Mouse (Mus musculus): ENCODE data around the gene Pithd1. TPM values are rescaled to one million over a fixed set of nuclear protein-coding genes. Genes with fewer than 3 reads are reported as not detected.

Gene Pithd1
- polyA plus RNA-seq, 1 experiment from 2014 or later = 56.7 TPM

DNA sequence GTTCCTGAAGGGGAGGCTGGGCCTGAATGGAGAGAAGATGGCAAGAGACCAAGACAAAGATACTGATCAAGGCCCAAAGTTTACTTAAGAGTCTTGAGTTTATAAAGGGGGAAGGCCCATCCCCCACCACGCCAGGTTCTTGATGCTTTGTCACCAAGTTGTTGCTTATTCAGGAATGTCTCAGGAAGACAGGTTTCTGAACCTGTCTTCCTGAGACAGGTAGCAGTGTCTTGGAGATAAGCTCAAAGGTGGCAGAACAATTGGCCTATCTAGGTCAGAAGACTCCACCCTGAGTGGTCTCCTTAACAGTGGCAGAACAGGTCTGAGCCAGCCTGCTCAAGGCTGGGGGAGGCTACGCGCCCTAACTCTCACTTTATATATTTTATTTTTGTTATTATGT is 60.2 kb downstream of the Pithd1 start:
- ATAC-seq (ENCODE audit: insufficient number of reproducible peaks, low FRiP score, low TSS enrichment, low read depth) = no peak
- H3K27me3 ChIP-seq = no peaks in the 10 kb centered on the region
- H3K4me1 ChIP-seq = peaks cover 5% of the 10 kb centered on the region
- no peak overlapping the region for H3K4me3 ChIP-seq (replicated peaks)
- 87% methylated on average over 3 of the region's 3 CpGs for WGBS
- H3K27ac ChIP-seq (replicated peaks) = no peak overlapping the region
- H3K9ac ChIP-seq = no peak overlapping the region
- no peaks in the 10 kb centered on the region for H3K9me3 ChIP-seq (replicated peaks)
- peaks cover 35% of the 10 kb centered on the region for H3K36me3 ChIP-seq
- no peak overlapping the region for H3K4me2 ChIP-seq (replicated peaks)

DNA sequence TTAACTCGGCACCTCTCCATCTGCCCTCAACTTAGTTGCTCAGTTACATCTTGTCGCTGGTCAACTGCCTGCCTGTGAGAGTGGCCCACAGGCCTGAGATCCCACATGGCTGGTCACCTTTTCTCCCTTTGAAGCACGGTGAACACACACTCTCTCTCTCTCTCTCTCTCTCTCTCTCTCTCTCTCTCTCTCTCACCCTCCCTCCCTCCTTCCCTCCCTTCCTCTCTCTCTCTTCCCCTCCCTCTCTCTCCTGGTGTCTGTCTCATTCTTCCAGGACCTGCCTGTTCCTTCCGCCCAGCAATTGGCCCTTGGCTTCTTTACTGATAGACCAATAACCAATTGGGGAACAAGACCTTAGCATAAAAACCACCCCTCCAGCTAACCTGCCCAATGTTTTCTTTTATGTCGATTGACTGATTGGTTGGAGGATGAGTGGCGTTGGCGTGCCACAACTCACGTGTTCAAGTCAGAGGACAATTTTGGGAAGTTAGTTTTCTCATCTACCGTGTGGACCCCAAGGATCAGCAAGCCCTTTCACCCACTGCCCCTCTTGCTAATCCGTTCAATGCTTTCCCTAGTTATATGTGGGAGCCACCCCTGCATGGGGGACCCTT is 60.8 kb downstream of the Pithd1 start:
- no peak overlapping the region for H3K9ac ChIP-seq
- H3K4me2 ChIP-seq (replicated peaks) = no peak overlapping the region
- no peaks in the 10 kb centered on the region for H3K27me3 ChIP-seq
- H3K27ac ChIP-seq (replicated peaks) = no peak overlapping the region
- 86% methylated on average over 10 of the region's 10 CpGs for WGBS
- ATAC-seq (ENCODE audit: insufficient number of reproducible peaks, low FRiP score, low TSS enrichment, low read depth) = no peak
- H3K9me3 ChIP-seq (replicated peaks) = no peaks in the 10 kb centered on the region
- peaks cover 30% of the 10 kb centered on the region for H3K36me3 ChIP-seq
- H3K4me1 ChIP-seq = peaks cover 10% of the 10 kb centered on the region
- no peak overlapping the region for H3K4me3 ChIP-seq (replicated peaks)

Other genes with a start within 250 kb of the Pithd1 start
- gene Myom3, start 227.5 kb downstream of the Pithd1 start, polyA plus RNA-seq (2015; fragmentation: Nextera tagmentation; extraction: Ambion mirVana) = 6.3 and 7.7 TPM in 2 replicates
- gene Srsf10, start 131.5 kb downstream of the Pithd1 start, polyA plus RNA-seq (2015; fragmentation: Nextera tagmentation; extraction: Ambion mirVana) = 198 and 214 TPM in 2 replicates
- gene Pnrc2, start 113.4 kb downstream of the Pithd1 start, polyA plus RNA-seq (2015; fragmentation: Nextera tagmentation; extraction: Ambion mirVana) = 157 and 161 TPM in 2 replicates
- gene Cnr2, start 91.9 kb downstream of the Pithd1 start, polyA plus RNA-seq (2015; fragmentation: Nextera tagmentation; extraction: Ambion mirVana) = 0.85 and 1.0 TPM in 2 replicates
- gene Fuca1, start 66.5 kb downstream of the Pithd1 start, polyA plus RNA-seq (2015; fragmentation: Nextera tagmentation; extraction: Ambion mirVana) = 78.2 and 82.1 TPM in 2 replicates
- gene Hmgcl, start 40.8 kb downstream of the Pithd1 start, polyA plus RNA-seq (2015; fragmentation: Nextera tagmentation; extraction: Ambion mirVana) = 78.2 and 79.8 TPM in 2 replicates
- 44.7 and 48.0 TPM in 2 replicates for gene Gale, start 23.5 kb downstream of the Pithd1 start, polyA plus RNA-seq (2015; fragmentation: Nextera tagmentation; extraction: Ambion mirVana)
- gene Lypla2, start 14.6 kb downstream of the Pithd1 start, polyA plus RNA-seq (2015; fragmentation: Nextera tagmentation; extraction: Ambion mirVana) = 119 and 126 TPM in 2 replicates
- gene Eloa, start 34.5 kb upstream of the Pithd1 start, polyA plus RNA-seq (2015; fragmentation: Nextera tagmentation; extraction: Ambion mirVana) = 43.0 and 44.8 TPM in 2 replicates
- 427 and 463 TPM in 2 replicates for gene Rpl11, start 66.2 kb upstream of the Pithd1 start, polyA plus RNA-seq (2015; fragmentation: Nextera tagmentation; extraction: Ambion mirVana)
- gene Id3, start 156.2 kb upstream of the Pithd1 start, polyA plus RNA-seq (2015; fragmentation: Nextera tagmentation; extraction: Ambion mirVana) = 432 and 441 TPM in 2 replicates
- gene E2f2, start 185.1 kb upstream of the Pithd1 start, polyA plus RNA-seq (2015; fragmentation: Nextera tagmentation; extraction: Ambion mirVana) = 10.1 and 12.5 TPM in 2 replicates
- gene Asap3, start 219.1 kb upstream of the Pithd1 start, polyA plus RNA-seq (2015; fragmentation: Nextera tagmentation; extraction: Ambion mirVana) = 13.3 and 14.1 TPM in 2 replicates